9 mouse cellular contexts compared by ENCODE assay signal in genomic region chr7:109993157-109993959, GRCm38 (mm10). TPM values are rescaled to one million over a fixed set of nuclear protein-coding genes. Genes with fewer than 3 reads are reported as not detected.
DNase-seq lines count a peak whose midpoint lies in the region; ATAC-seq and TF ChIP-seq lines count a peak whose summit lies in the region.
"Had no signal": no experiment of that assay in that cellular context is flagged by ENCODE, and none has a peak within 500 bp of the region (broad histone marks: within the 10 kb centered on the region; RNA-seq: fewer than 3 reads in every experiment).

No protein-coding gene starts in this region.

- H3K4me2 ChIP-seq in hindbrain, embryonic 14.5 days (replicated peaks): no peak overlapping the region
- H3K4me2 ChIP-seq in lung, embryonic 15.5 days: no peak overlapping the region
- H3K4me2 ChIP-seq: midbrain, embryonic 12.5 days had no signal

- TF ChIP-seq CTCF in embryonic fibroblast, embryonic 13.5 days (IDR thresholded peaks at IDR 0.05; ENCODE audit: borderline replicate concordance, insufficient read depth, low read length): no peak
- TF ChIP-seq CTCF in left cerebral cortex, adult 2 months (IDR thresholded peaks at IDR 0.05): no peak

- DNase-seq in urinary bladder, adult 18-20 months (ENCODE audit: low spot score in 2 of 2): peak; percentile 33 to 59
- no peak for DNase-seq in urinary bladder, postnatal 10 days (ENCODE audit: low spot score)
- DNase-seq in hindbrain, embryonic 14.5 days (ENCODE audit: low spot score): peak; percentile 39
- DNase-seq in embryo, embryonic 10 days (ENCODE audit: low spot score): no peak
- no peak for DNase-seq in left cerebral cortex, adult 2 months (ENCODE audit: extremely low spot score in 1 of 2, low spot score in 2 of 2)

- 0 out of 2 replicates have a peak, but pooled peaks have one; percentile 5 for TF ChIP-seq POLR2A in embryonic fibroblast, embryonic 13.5 days (IDR thresholded peaks at IDR 0.05; ENCODE audit: low read depth, low read length)

- H3K9me3 ChIP-seq in hindbrain, embryonic 14.5 days (ENCODE audit: control insufficient read depth, low read length): no peaks in the 10 kb centered on the region
- H3K9me3 ChIP-seq in lung, embryonic 15.5 days: no peaks in the 10 kb centered on the region
- H3K9me3 ChIP-seq: midbrain, embryonic 12.5 days had no signal

- intact Hi-C loops in left cerebral cortex, adult 2 months (cut with DNase I): no loop called here

- peaks cover 8% of the 10 kb centered on the region; the same call in 1 of the 2 replicates for H3K4me1 ChIP-seq in embryonic fibroblast, embryonic 13.5 days (ENCODE audit: control insufficient read depth, insufficient read depth, low read length)
- H3K4me1 ChIP-seq in hindbrain, embryonic 14.5 days (replicated peaks; ENCODE audit: control insufficient read depth, insufficient read depth, low read length): no peaks in the 10 kb centered on the region
- H3K4me1 ChIP-seq in lung, embryonic 15.5 days: peaks cover 13% of the 10 kb centered on the region

- no peaks in the 10 kb centered on the region for H3K36me3 ChIP-seq in hindbrain, embryonic 14.5 days (replicated peaks; ENCODE audit: control insufficient read depth, insufficient read depth)
- H3K36me3 ChIP-seq in lung, embryonic 15.5 days: no peaks in the 10 kb centered on the region
- H3K36me3 ChIP-seq: midbrain, embryonic 12.5 days had no signal

- no peak overlapping the region for H3K9ac ChIP-seq in hindbrain, embryonic 14.5 days
- no peak overlapping the region for H3K9ac ChIP-seq in lung, embryonic 15.5 days
- H3K9ac ChIP-seq: midbrain, embryonic 12.5 days had no signal

- no peaks in the 10 kb centered on the region for H3K27me3 ChIP-seq in hindbrain, embryonic 14.5 days (ENCODE audit: control insufficient read depth, insufficient read depth, low read length)
- H3K27me3 ChIP-seq in lung, embryonic 15.5 days: no peaks in the 10 kb centered on the region
- H3K27me3 ChIP-seq: midbrain, embryonic 12.5 days had no signal

- ATAC-seq in hindbrain, embryonic 14.5 days (ENCODE audit: low FRiP score): peak; percentile 74; the same call in 1 of the 2 replicates
- ATAC-seq in lung, embryonic 15.5 days (ENCODE audit: borderline replicate concordance, extremely low read depth, low FRiP score, low TSS enrichment): peak; percentile 78
- ATAC-seq in activated CD4-positive, CD25-positive, alpha-beta regulatory T cell, adult 4 months: no peak

- WGBS in hindbrain, embryonic 14.5 days: 63% methylated on average over 2 of the region's 2 CpGs
- WGBS in lung, embryonic 15.5 days: 43% methylated on average over 2 of the region's 2 CpGs

- H3K4me3 ChIP-seq in embryonic fibroblast, embryonic 13.5 days (ENCODE audit: insufficient read depth, low read length): no peak overlapping the region
- H3K4me3 ChIP-seq in hindbrain, embryonic 14.5 days (replicated peaks; ENCODE audit: low read length): no peak overlapping the region
- no peak overlapping the region for H3K4me3 ChIP-seq in lung, embryonic 15.5 days
- H3K4me3 ChIP-seq in left cerebral cortex, adult 2 months: no peak overlapping the region
- H3K4me3 ChIP-seq: midbrain, embryonic 12.5 days had no signal

- H3K27ac ChIP-seq in embryonic fibroblast, embryonic 13.5 days (ENCODE audit: insufficient read depth, low read length): peak overlapping the region; percentile 92
- H3K27ac ChIP-seq in hindbrain, embryonic 14.5 days: no peak overlapping the region
- H3K27ac ChIP-seq in lung, embryonic 15.5 days: peak overlapping the region; percentile 72
- no peak overlapping the region for H3K27ac ChIP-seq in left cerebral cortex, adult 2 months
- H3K27ac ChIP-seq: midbrain, embryonic 12.5 days had no signal

RNA-seq across cellular contexts. Expression of gene Tmem41b, which starts 6.6 kb away (rescaled TPM):
- polyA plus RNA-seq in embryonic fibroblast, embryonic 13.5 days (2011; ENCODE audit: insufficient read length, low read depth, missing spikeins): 77.0 and 90.7 TPM in 2 replicates
- polyA plus RNA-seq in hindbrain, embryonic 14.5 days (2014; fragmentation: Nextera tagmentation; extraction: Ambion mirVana): 71.2 and 79.5 TPM in 2 replicates
- polyA plus RNA-seq in lung, embryonic 15.5 days (2015; fragmentation: Nextera tagmentation; extraction: Ambion mirVana): 61.6 and 65.6 TPM in 2 replicates
- total RNA-seq in left cerebral cortex, adult 2 months (2021): 10 to 100 TPM; 44.7 to 49.9 TPM
- 10 to 100 TPM; 31.6 to 35.3 TPM for polyA plus RNA-seq in activated CD4-positive, CD25-positive, alpha-beta regulatory T cell, adult 4 months (2017; shearing (Covaris generic))

RNA-seq across cellular contexts. Expression of gene Ipo7, which starts 24.7 kb away (rescaled TPM):
- polyA plus RNA-seq in embryonic fibroblast, embryonic 13.5 days (2011; ENCODE audit: insufficient read length, low read depth, missing spikeins): 197 and 211 TPM in 2 replicates
- polyA plus RNA-seq in hindbrain, embryonic 14.5 days (2014; fragmentation: Nextera tagmentation; extraction: Ambion mirVana): 16.1 and 22.1 TPM in 2 replicates
- polyA plus RNA-seq in lung, embryonic 15.5 days (2015; fragmentation: Nextera tagmentation; extraction: Ambion mirVana): 45.6 and 46.2 TPM in 2 replicates
- total RNA-seq in left cerebral cortex, adult 2 months (2021): 100 to 1,000 TPM in 1 of 2 experiments, 10 to 100 TPM in 1; 97.9 to 105 TPM
- 10 to 100 TPM; 26.5 to 31.4 TPM for polyA plus RNA-seq in activated CD4-positive, CD25-positive, alpha-beta regulatory T cell, adult 4 months (2017; shearing (Covaris generic))

RNA-seq across cellular contexts. Expression of gene Dennd5a, which starts 33.1 kb away (rescaled TPM):
- 103 and 119 TPM in 2 replicates for polyA plus RNA-seq in embryonic fibroblast, embryonic 13.5 days (2011; ENCODE audit: insufficient read length, low read depth, missing spikeins)
- 55.3 and 56.0 TPM in 2 replicates for polyA plus RNA-seq in hindbrain, embryonic 14.5 days (2014; fragmentation: Nextera tagmentation; extraction: Ambion mirVana)
- polyA plus RNA-seq in lung, embryonic 15.5 days (2015; fragmentation: Nextera tagmentation; extraction: Ambion mirVana): 35.4 and 38.4 TPM in 2 replicates
- 100 to 1,000 TPM; 214 to 225 TPM for total RNA-seq in left cerebral cortex, adult 2 months (2021)
- 10 to 100 TPM; 29.7 to 34.8 TPM for polyA plus RNA-seq in activated CD4-positive, CD25-positive, alpha-beta regulatory T cell, adult 4 months (2017; shearing (Covaris generic))

Comparison
In these comparisons a context has a peak if more than half of its experiments do, and no peak if none do; other contexts are left out.
1. DNase-seq: peak in urinary bladder, adult 18-20 months (2 of 2) and hindbrain, embryonic 14.5 days (single experiment); none in urinary bladder, postnatal 10 days (single experiment), embryo, embryonic 10 days (single experiment) and left cerebral cortex, adult 2 months (0 of 2).
2. H3K27ac ChIP-seq: peak in embryonic fibroblast, embryonic 13.5 days (single experiment) and lung, embryonic 15.5 days (single experiment); none in hindbrain, embryonic 14.5 days (single experiment) and left cerebral cortex, adult 2 months (single experiment).